Mouse (Mus musculus) myocyte (in vitro differentiated cells): ENCODE results near the gene Cck. TPM values are rescaled to one million over a fixed set of nuclear protein-coding genes. Genes with fewer than 3 reads are reported as not detected.
A peak's percentile ranks its signal among the peaks of the same experiment; 100 is the strongest.

Source experiments
- H3K27me3 ChIP-seq: one replicate; pipeline ENCODE4 v1.6.1; 2011; ENCODE audit not compliant: control insufficient read depth, insufficient read depth, insufficient read length
- H3K36me3 ChIP-seq: one replicate; pipeline ENCODE4 v1.6.1; 2011; ENCODE audit not compliant: control insufficient read depth, insufficient read depth
- H3K4me2 ChIP-seq: one replicate; pipeline ENCODE4 v1.6.1; 2011; ENCODE audit warnings: low read depth, control low read depth
- H3K4me3 ChIP-seq: one replicate; pipeline ENCODE4 v1.5.1; 2011; ENCODE audit warnings: mild to moderate bottlenecking, control low read depth, moderate library complexity
- H3K79me2 ChIP-seq: one replicate; pipeline ENCODE4 v1.6.1; 2011; ENCODE audit not compliant: control insufficient read depth, insufficient read depth
- H3ac ChIP-seq: one replicate; pipeline ENCODE4 v1.6.1; 2011; ENCODE audit not compliant: control insufficient read depth, insufficient read length
- CEBPB ChIP-seq: IDR thresholded peaks from 2 replicates; pipeline ENCODE4 v1.6.1; 2011; ENCODE audit warnings: mild to moderate bottlenecking, moderate library complexity; ENCODE audit not compliant: poor library complexity, insufficient read depth, severe bottlenecking
- E2F4 ChIP-seq: IDR thresholded peaks from one replicate; pipeline ENCODE4 v1.6.1; 2011; ENCODE audit warnings: mild to moderate bottlenecking, control low read depth, moderate library complexity; ENCODE audit not compliant: insufficient read depth
- MAX ChIP-seq: IDR thresholded peaks from one replicate; pipeline ENCODE4 v1.6.1; 2011; ENCODE audit warnings: low read depth, mild to moderate bottlenecking, control low read depth
- MYOD1 ChIP-seq, 3 experiments: IDR thresholded peaks; one replicate each; pipeline ENCODE4 v1.6.1; 2011; ENCODE audit warnings: control low read depth in 2 of 3, low read depth in 2 of 3, mild to moderate bottlenecking in 2 of 3, moderate library complexity in 1 of 3; ENCODE audit not compliant: insufficient read length in 2 of 3, control insufficient read depth in 1 of 3
- MYOG ChIP-seq, 3 experiments: IDR thresholded peaks; one replicate each; pipeline ENCODE4 v1.6.1; 2011; ENCODE audit warnings: control low read depth in 2 of 3, low read depth in 2 of 3, mild to moderate bottlenecking in 2 of 3; ENCODE audit not compliant: insufficient read length in 2 of 3, control insufficient read depth in 1 of 3, insufficient read depth in 1 of 3
- POLR2A ChIP-seq: IDR thresholded peaks from one replicate; pipeline ENCODE4 v1.6.1; 2011; ENCODE audit warnings: low read depth, mild to moderate bottlenecking, control low read depth, moderate library complexity; ENCODE audit not compliant: insufficient read length
- POLR2AphosphoS2 ChIP-seq: IDR thresholded peaks from one replicate; pipeline ENCODE4 v1.6.1; 2011; ENCODE audit warnings: low read depth, control low read depth; ENCODE audit not compliant: insufficient read length
- REST ChIP-seq: IDR thresholded peaks from one replicate; pipeline ENCODE4 v1.6.1; 2011; ENCODE audit warnings: mild to moderate bottlenecking, control low read depth, moderate library complexity; ENCODE audit not compliant: insufficient read depth, insufficient read length
- SRF ChIP-seq: IDR thresholded peaks from one replicate; pipeline ENCODE4 v1.6.1; 2011; ENCODE audit warnings: low read depth; ENCODE audit not compliant: control insufficient read depth, insufficient read length
- TCF12 ChIP-seq: IDR thresholded peaks from one replicate; pipeline ENCODE4 v1.6.1; 2011; ENCODE audit warnings: mild to moderate bottlenecking, control low read depth; ENCODE audit not compliant: poor library complexity, insufficient read depth, severe bottlenecking
- TCF3 ChIP-seq: IDR thresholded peaks from one replicate; pipeline ENCODE4 v1.6.1; 2011; ENCODE audit warnings: low read depth, control low read depth; ENCODE audit not compliant: insufficient read length
- USF1 ChIP-seq: IDR thresholded peaks from one replicate; pipeline ENCODE4 v1.6.1; 2011; ENCODE audit warnings: low read depth, mild to moderate bottlenecking, control low read depth, moderate library complexity
- polyA plus RNA-seq: library from polyadenylated mRNA; unstranded; fragments of >200 nt; fragmentation: generic; extraction: Trizol; gene quantifications from one replicate; pipeline ENCODE4 v1.2.1, GENCODE M21; 2012; ENCODE audit warnings: missing spikeins

The Cck gene
- polyA plus RNA-seq, 1 experiment: 0.10 TPM

DNA sequence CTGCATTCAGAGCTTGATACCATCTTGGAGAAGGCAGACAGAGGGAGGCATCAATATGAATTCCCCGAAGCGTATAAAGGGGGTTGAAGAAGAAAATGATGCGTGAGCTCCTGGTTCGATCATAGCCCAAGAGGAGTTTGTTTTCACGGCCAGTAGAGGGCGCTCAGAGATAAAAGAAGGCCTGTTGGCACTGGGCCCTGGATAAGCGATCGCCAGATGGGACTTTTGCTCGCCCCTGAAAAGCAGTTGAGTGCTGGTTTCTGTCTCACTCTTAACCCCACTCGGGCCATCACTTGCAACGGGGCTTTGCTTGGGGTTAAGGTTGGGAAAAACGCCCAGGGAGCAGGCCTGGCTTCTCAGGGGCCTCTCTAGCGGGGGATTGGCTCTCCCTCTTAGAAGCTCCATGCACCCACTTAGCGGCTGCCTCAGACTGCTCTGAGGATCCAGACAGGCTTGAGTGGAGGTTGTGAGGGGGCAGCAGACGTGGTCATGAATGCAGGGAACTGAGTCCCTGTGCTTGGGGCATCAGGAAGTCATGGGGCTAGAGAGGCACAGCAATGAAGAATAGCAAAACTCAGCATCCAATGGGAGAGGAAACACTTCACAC lies 18.1 kb downstream of the Cck start:
- H3K4me2 ChIP-seq: peak overlapping the region; percentile 61
- H3K36me3 ChIP-seq: peaks cover 10% of the 10 kb centered on the region
- TF ChIP-seq POLR2A (no peak), TCF12 (no peak), TCF3 (no peak), MAX (no peak), E2F4 (no peak), MYOG (IDR thresholded peaks at IDR 0.05; ENCODE audit: control insufficient read depth in 1 of 3, insufficient read depth in 1 of 3, insufficient read length in 2 of 3, low read depth in 2 of 3) (no peak), REST (no peak), CEBPB (no peak), MYOD1 (IDR thresholded peaks at IDR 0.05; ENCODE audit: control insufficient read depth in 1 of 3, insufficient read length in 2 of 3, low read depth in 2 of 3) (no peak)
- no peak overlapping the region for H3ac ChIP-seq
- H3K79me2 ChIP-seq: no peaks in the 10 kb centered on the region
- no peaks in the 10 kb centered on the region for H3K27me3 ChIP-seq
- no peak overlapping the region for H3K4me3 ChIP-seq

GRCm38 (mm10) chr9:121475488-121476452 lies 19.7 kb downstream of the Cck start:
- Histone ChIP-seq H3K36me3 (peaks cover 10% of the 10 kb centered on the region), H3K4me3 (no peak overlapping the region), H3K4me2 (no peak overlapping the region), H3K27me3 (no peaks in the 10 kb centered on the region), H3K79me2 (no peaks in the 10 kb centered on the region), H3ac (no peak overlapping the region)
- peak; percentile 87 for TF ChIP-seq POLR2AphosphoS2
- no peak for TF ChIP-seq MYOD1 (IDR thresholded peaks at IDR 0.05; ENCODE audit: control insufficient read depth in 1 of 3, insufficient read length in 2 of 3, low read depth in 2 of 3)
- no peak for TF ChIP-seq SRF
- TF ChIP-seq REST: no peak
- TF ChIP-seq POLR2A: no peak
- TF ChIP-seq CEBPB: no peak

DNA sequence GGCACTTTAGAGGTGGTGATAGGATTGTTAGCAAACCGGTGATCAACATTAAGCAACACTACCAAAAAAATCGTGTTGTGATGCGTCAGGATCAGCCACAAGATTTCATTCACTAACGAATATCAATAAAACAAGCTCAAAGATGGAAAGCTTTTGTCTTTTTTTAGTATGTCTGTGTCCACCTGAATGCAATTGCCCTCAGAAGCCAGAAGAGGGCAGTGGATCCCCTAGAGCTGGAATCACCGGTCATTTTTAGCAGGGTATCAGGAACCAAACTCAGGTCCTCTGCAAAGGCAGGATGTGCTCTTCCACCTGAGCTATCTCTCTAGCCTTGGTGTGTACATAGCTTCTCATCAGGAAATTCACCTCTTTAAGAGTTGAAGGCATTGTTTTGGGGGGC lies 20.7 kb downstream of the Cck start:
- Histone ChIP-seq H3K36me3 (peaks cover 10% of the 10 kb centered on the region), H3K27me3 (no peaks in the 10 kb centered on the region), H3ac (no peak overlapping the region), H3K4me3 (no peak overlapping the region), H3K4me2 (no peak overlapping the region), H3K79me2 (no peaks in the 10 kb centered on the region)
- TF ChIP-seq SRF (no peak), TCF3 (no peak), USF1 (no peak), POLR2A (no peak), REST (no peak), MAX (no peak), E2F4 (no peak), POLR2AphosphoS2 (no peak), CEBPB (no peak)

GRCm38 (mm10) chr9:121469711-121470110 lies 25.8 kb downstream of the Cck start:
- Histone ChIP-seq H3K4me2 (no peak overlapping the region), H3ac (no peak overlapping the region), H3K36me3 (peaks cover 18% of the 10 kb centered on the region), H3K27me3 (no peaks in the 10 kb centered on the region), H3K79me2 (no peaks in the 10 kb centered on the region), H3K4me3 (no peak overlapping the region)
- TF ChIP-seq SRF: no peak
- TF ChIP-seq POLR2AphosphoS2: no peak
- no peak for TF ChIP-seq MYOD1 (IDR thresholded peaks at IDR 0.05; ENCODE audit: control insufficient read depth in 1 of 3, insufficient read length in 2 of 3, low read depth in 2 of 3)
- TF ChIP-seq REST: no peak
- TF ChIP-seq USF1: no peak

GRCm38 (mm10) chr9:121467460-121467859 lies 28.0 kb downstream of the Cck start:
- H3K79me2 ChIP-seq: no peaks in the 10 kb centered on the region
- H3K36me3 ChIP-seq: peaks cover 16% of the 10 kb centered on the region
- H3ac ChIP-seq: no peak overlapping the region
- H3K4me2 ChIP-seq: no peak overlapping the region
- H3K27me3 ChIP-seq: no peaks in the 10 kb centered on the region
- H3K4me3 ChIP-seq: no peak overlapping the region
- TF ChIP-seq MYOD1 (IDR thresholded peaks at IDR 0.05; ENCODE audit: control insufficient read depth in 1 of 3, insufficient read length in 2 of 3, low read depth in 2 of 3) (no peak), TCF3 (no peak), MYOG (IDR thresholded peaks at IDR 0.05; ENCODE audit: control insufficient read depth in 1 of 3, insufficient read depth in 1 of 3, insufficient read length in 2 of 3, low read depth in 2 of 3) (no peak), E2F4 (no peak), REST (no peak), CEBPB (no peak), POLR2A (no peak), USF1 (no peak), POLR2AphosphoS2 (no peak), SRF (no peak), MAX (no peak), TCF12 (no peak)
